ENCODE assay signal across 8 mouse cellular contexts in the genomic region with DNA sequence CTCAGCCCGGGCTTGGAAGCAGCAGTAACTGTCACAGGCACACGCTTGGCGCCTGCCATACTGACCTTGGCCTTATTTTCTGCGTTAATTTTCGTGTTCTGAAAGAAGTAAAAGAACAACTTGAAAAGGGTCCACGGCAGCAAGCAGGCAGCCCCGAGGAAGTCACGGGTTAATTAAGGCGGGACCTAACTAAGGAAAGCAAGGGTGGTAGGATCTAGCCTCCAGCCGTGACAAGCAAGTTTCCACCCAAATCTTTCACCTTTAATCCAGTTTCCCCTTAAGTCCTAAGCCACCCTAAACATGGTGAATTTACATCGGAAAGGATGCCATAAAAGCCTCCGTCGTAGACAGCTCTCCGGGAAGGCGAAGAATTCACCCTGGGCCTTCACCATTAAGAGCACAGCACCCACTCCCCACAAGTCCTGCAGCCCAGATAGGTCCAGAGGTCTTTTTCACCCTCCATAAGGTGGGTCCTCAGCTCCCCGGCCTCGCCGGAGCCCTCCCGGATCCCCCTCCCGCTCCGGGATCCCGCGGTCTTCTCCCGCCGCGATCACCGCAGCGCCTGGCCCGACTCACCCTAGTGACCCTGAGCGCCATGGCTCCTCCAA. TPM values are rescaled to one million over a fixed set of nuclear protein-coding genes. Genes with fewer than 3 reads are reported as not detected.
DNase-seq lines count a peak whose midpoint lies in the region; ATAC-seq and TF ChIP-seq lines count a peak whose summit lies in the region.

No protein-coding gene starts in this region.

- DNase-seq in kidney, postnatal 25 days, result no peak
- DNase-seq in MN1 (ENCODE audit: low spot score), result peak; percentile 22
- DNase-seq in liver, adult 2 months (ENCODE audit: extremely low read depth, low read depth, low spot score), result no peak
- DNase-seq in left cerebral cortex, adult 8-10 months (ENCODE audit: low spot score in 2 of 2), result no peak
- no peak for DNase-seq in cerebellum, adult 11-12 months

- H3K9me3 ChIP-seq in kidney, embryonic 15.5 days (replicated peaks), result no peaks in the 10 kb centered on the region
- H3K9me3 ChIP-seq in forebrain, embryonic 12.5 days, result no peaks in the 10 kb centered on the region

- under 1% methylated on average over 30 of the region's 30 CpGs for WGBS in kidney, embryonic 15.5 days
- WGBS in forebrain, embryonic 12.5 days, result under 1% methylated on average over 30 of the region's 30 CpGs
- WGBS in liver, adult 2 months, result under 1% methylated on average over 30 of the region's 30 CpGs
- under 1% methylated on average over 30 of the region's 30 CpGs for WGBS in olfactory bulb, adult 2 months

- H3K79me2 ChIP-seq in liver, adult 2 months (ENCODE audit: control insufficient read depth, insufficient read depth, low read length), result no peaks in the 10 kb centered on the region

- H3K9ac ChIP-seq in kidney, embryonic 15.5 days, result peak overlapping the region; percentile 63
- H3K9ac ChIP-seq in forebrain, embryonic 12.5 days, result peak overlapping the region; percentile 87
- no peak overlapping the region for H3K9ac ChIP-seq in liver, adult 2 months (ENCODE audit: low read depth, low read length)

- peaks cover 24% of the 10 kb centered on the region for H3K4me1 ChIP-seq in kidney, embryonic 15.5 days
- peaks cover 24% of the 10 kb centered on the region for H3K4me1 ChIP-seq in forebrain, embryonic 12.5 days
- no peaks in the 10 kb centered on the region; the same call in 1 of the 2 replicates for H3K4me1 ChIP-seq in liver, adult 2 months (ENCODE audit: control insufficient read depth, insufficient read depth, low read length)
- peaks cover 4% of the 10 kb centered on the region; the same call in 1 of the 2 replicates for H3K4me1 ChIP-seq in olfactory bulb, adult 2 months (ENCODE audit: control insufficient read depth, insufficient read depth, low read length)

- peaks cover 40% of the 10 kb centered on the region for H3K36me3 ChIP-seq in kidney, embryonic 15.5 days
- peaks cover 34% of the 10 kb centered on the region for H3K36me3 ChIP-seq in forebrain, embryonic 12.5 days (replicated peaks)
- no peaks in the 10 kb centered on the region for H3K36me3 ChIP-seq in liver, adult 2 months (ENCODE audit: control insufficient read depth, insufficient read depth, low read length)

- peak overlapping the region; percentile 65 for H3K27ac ChIP-seq in kidney, embryonic 15.5 days
- peak overlapping the region; percentile 68; the same call in 1 of the 2 replicates for H3K27ac ChIP-seq in forebrain, embryonic 12.5 days
- H3K27ac ChIP-seq in liver, adult 2 months (replicated peaks; ENCODE audit: insufficient read depth, low read depth, low read length), result no peak overlapping the region
- no peak overlapping the region for H3K27ac ChIP-seq in olfactory bulb, adult 2 months (ENCODE audit: insufficient read depth, low read depth, low read length)

- ATAC-seq in kidney, embryonic 15.5 days (replicated peaks; ENCODE audit: low FRiP score), result peak; percentile 49
- ATAC-seq in forebrain, embryonic 12.5 days (ENCODE audit: low FRiP score), result peak; percentile 54

- no peak for TF ChIP-seq POLR2A in liver, adult 2 months (IDR thresholded peaks at IDR 0.05; ENCODE audit: extremely low read depth, insufficient read depth, low read length)
- no peak for TF ChIP-seq POLR2A in olfactory bulb, adult 2 months (IDR thresholded peaks at IDR 0.05; ENCODE audit: insufficient read depth, low read depth, low read length)

- H3K27me3 ChIP-seq in kidney, embryonic 15.5 days, result no peaks in the 10 kb centered on the region
- no peaks in the 10 kb centered on the region for H3K27me3 ChIP-seq in forebrain, embryonic 12.5 days
- no peaks in the 10 kb centered on the region for H3K27me3 ChIP-seq in liver, adult 2 months (ENCODE audit: control insufficient read depth, insufficient read depth, low read length)

- peak overlapping the region; percentile 62 for H3K4me3 ChIP-seq in kidney, embryonic 15.5 days (replicated peaks)
- H3K4me3 ChIP-seq in forebrain, embryonic 12.5 days (replicated peaks), result peak overlapping the region; percentile 86
- H3K4me3 ChIP-seq in liver, adult 2 months (ENCODE audit: insufficient read depth, low read depth, low read length), result peak overlapping the region; percentile 52
- H3K4me3 ChIP-seq in olfactory bulb, adult 2 months (ENCODE audit: insufficient read depth, low read depth, low read length), result peak overlapping the region; percentile 55

- TF ChIP-seq CTCF in liver, adult 2 months (IDR thresholded peaks at IDR 0.05; ENCODE audit: low read depth, low read length), result no peak
- TF ChIP-seq CTCF in olfactory bulb, adult 2 months (IDR thresholded peaks at IDR 0.05; ENCODE audit: insufficient read depth, low read depth, low read length), result no peak

- H3K4me2 ChIP-seq in kidney, embryonic 15.5 days, result peak overlapping the region; percentile 68
- H3K4me2 ChIP-seq in forebrain, embryonic 12.5 days, result peak overlapping the region; percentile 80

RNA-seq across cellular contexts. Expression of a gene that starts 0.5 kb away (rescaled TPM):
- 256 and 259 TPM in 2 replicates for polyA plus RNA-seq in kidney, embryonic 15.5 days (2015; fragmentation: Nextera tagmentation; extraction: Ambion mirVana)
- 343 and 352 TPM in 2 replicates for polyA plus RNA-seq in forebrain, embryonic 12.5 days (2016; fragmentation: Nextera tagmentation; extraction: Ambion mirVana)
- 0.37 and 2.2 TPM in 2 replicates for total RNA-seq in liver, adult 2 months (2014; rRNA removed)
- polyA plus RNA-seq in liver, adult 2 months (2012; rRNA removed), result 0.16 and 0.26 TPM in 2 replicates
- polyA plus RNA-seq in olfactory bulb, adult 2 months (2012; ENCODE audit: insufficient read depth, insufficient read length, low replicate concordance, missing spikeins), result not detected in 2 replicates
- 1 to 10 TPM in 1 of 4 experiments, under 1 TPM in 3; 0.43 to 1.3 (median 0.78) TPM for total RNA-seq in left cerebral cortex, adult 8-10 months (2022)

RNA-seq across cellular contexts. Expression of a gene that starts 10.2 kb away (rescaled TPM):
- polyA plus RNA-seq in kidney, embryonic 15.5 days (2015; fragmentation: Nextera tagmentation; extraction: Ambion mirVana), result 39.0 and 42.7 TPM in 2 replicates
- polyA plus RNA-seq in forebrain, embryonic 12.5 days (2016; fragmentation: Nextera tagmentation; extraction: Ambion mirVana), result 46.3 and 48.9 TPM in 2 replicates
- total RNA-seq in liver, adult 2 months (2014; rRNA removed), result 0.34 TPM in 1 of 2 replicates, not detected in the other
- polyA plus RNA-seq in liver, adult 2 months (2012; rRNA removed), result 0.17 TPM in 1 of 2 replicates, not detected in the other
- polyA plus RNA-seq in olfactory bulb, adult 2 months (2012; ENCODE audit: insufficient read depth, insufficient read length, low replicate concordance, missing spikeins), result not detected in 2 replicates
- 1 to 10 TPM in 3 of 4 experiments, under 1 TPM in 1; 0.81 to 1.5 (median 1.2) TPM for total RNA-seq in left cerebral cortex, adult 8-10 months (2022)

RNA-seq across cellular contexts. Expression of a gene that starts 41.5 kb away (rescaled TPM):
- 171 and 186 TPM in 2 replicates for polyA plus RNA-seq in kidney, embryonic 15.5 days (2015; fragmentation: Nextera tagmentation; extraction: Ambion mirVana)
- polyA plus RNA-seq in forebrain, embryonic 12.5 days (2016; fragmentation: Nextera tagmentation; extraction: Ambion mirVana), result 124 and 132 TPM in 2 replicates
- total RNA-seq in liver, adult 2 months (2014; rRNA removed), result 30.4 and 30.7 TPM in 2 replicates
- polyA plus RNA-seq in liver, adult 2 months (2012; rRNA removed), result 14.7 and 27.1 TPM in 2 replicates
- polyA plus RNA-seq in olfactory bulb, adult 2 months (2012; ENCODE audit: insufficient read depth, insufficient read length, low replicate concordance, missing spikeins), result not detected in 2 replicates
- total RNA-seq in left cerebral cortex, adult 8-10 months (2022), result 10 to 100 TPM; 46.2 to 56.1 (median 54.7) TPM

RNA-seq across cellular contexts. Expression of a gene that starts 47.3 kb away (rescaled TPM):
- 55.7 and 56.8 TPM in 2 replicates for polyA plus RNA-seq in kidney, embryonic 15.5 days (2015; fragmentation: Nextera tagmentation; extraction: Ambion mirVana)
- polyA plus RNA-seq in forebrain, embryonic 12.5 days (2016; fragmentation: Nextera tagmentation; extraction: Ambion mirVana), result 44.5 and 47.1 TPM in 2 replicates
- 36.0 and 38.1 TPM in 2 replicates for total RNA-seq in liver, adult 2 months (2014; rRNA removed)
- 14.5 and 15.6 TPM in 2 replicates for polyA plus RNA-seq in liver, adult 2 months (2012; rRNA removed)
- not detected in 2 replicates for polyA plus RNA-seq in olfactory bulb, adult 2 months (2012; ENCODE audit: insufficient read depth, insufficient read length, low replicate concordance, missing spikeins)
- 10 to 100 TPM; 38.9 to 45.2 (median 41.4) TPM for total RNA-seq in left cerebral cortex, adult 8-10 months (2022)

RNA-seq across cellular contexts. Expression of a gene that starts 55.2 kb away (rescaled TPM):
- 106 and 107 TPM in 2 replicates for polyA plus RNA-seq in kidney, embryonic 15.5 days (2015; fragmentation: Nextera tagmentation; extraction: Ambion mirVana)
- polyA plus RNA-seq in forebrain, embryonic 12.5 days (2016; fragmentation: Nextera tagmentation; extraction: Ambion mirVana), result 63.7 and 66.2 TPM in 2 replicates
- total RNA-seq in liver, adult 2 months (2014; rRNA removed), result 13.1 and 15.1 TPM in 2 replicates
- 7.0 and 8.5 TPM in 2 replicates for polyA plus RNA-seq in liver, adult 2 months (2012; rRNA removed)
- not detected in 2 replicates for polyA plus RNA-seq in olfactory bulb, adult 2 months (2012; ENCODE audit: insufficient read depth, insufficient read length, low replicate concordance, missing spikeins)
- 10 to 100 TPM; 39.9 to 42.9 (median 41.5) TPM for total RNA-seq in left cerebral cortex, adult 8-10 months (2022)

Comparison
In these comparisons a context has a peak if more than half of its experiments do, and no peak if none do; other contexts are left out.
1. H3K27ac ChIP-seq: peak in kidney, embryonic 15.5 days (single experiment) and forebrain, embryonic 12.5 days (single experiment); none in liver, adult 2 months (single experiment) and olfactory bulb, adult 2 months (single experiment).
2. RNA of a gene that starts 0.5 kb away (polyA plus RNA-seq): 343 to 352 TPM in forebrain, embryonic 12.5 days, 256 to 259 TPM in kidney, embryonic 15.5 days and not detected in olfactory bulb, adult 2 months; 0.16 to 0.26 TPM in liver, adult 2 months; every median in the first group is over 10 times any median in the second.
3. RNA of a gene that starts 10.2 kb away (polyA plus RNA-seq): 46.3 to 48.9 TPM in forebrain, embryonic 12.5 days and 39.0 to 42.7 TPM in kidney, embryonic 15.5 days; 0.17 TPM in liver, adult 2 months and not detected in olfactory bulb, adult 2 months; every median in the first group is over 10 times any median in the second.
4. RNA of a gene that starts 41.5 kb away (polyA plus RNA-seq): 171 to 186 TPM in kidney, embryonic 15.5 days, 124 to 132 TPM in forebrain, embryonic 12.5 days and 14.7 to 27.1 TPM in liver, adult 2 months; not detected in olfactory bulb, adult 2 months; every median in the first group is over 10 times any median in the second.
5. Peak in every context shown above with its lines, with median percentiles within 50 percentile points of each other: H3K4me3 ChIP-seq.